ENCODE assay signal across 12 mouse cellular contexts in the genomic region with DNA sequence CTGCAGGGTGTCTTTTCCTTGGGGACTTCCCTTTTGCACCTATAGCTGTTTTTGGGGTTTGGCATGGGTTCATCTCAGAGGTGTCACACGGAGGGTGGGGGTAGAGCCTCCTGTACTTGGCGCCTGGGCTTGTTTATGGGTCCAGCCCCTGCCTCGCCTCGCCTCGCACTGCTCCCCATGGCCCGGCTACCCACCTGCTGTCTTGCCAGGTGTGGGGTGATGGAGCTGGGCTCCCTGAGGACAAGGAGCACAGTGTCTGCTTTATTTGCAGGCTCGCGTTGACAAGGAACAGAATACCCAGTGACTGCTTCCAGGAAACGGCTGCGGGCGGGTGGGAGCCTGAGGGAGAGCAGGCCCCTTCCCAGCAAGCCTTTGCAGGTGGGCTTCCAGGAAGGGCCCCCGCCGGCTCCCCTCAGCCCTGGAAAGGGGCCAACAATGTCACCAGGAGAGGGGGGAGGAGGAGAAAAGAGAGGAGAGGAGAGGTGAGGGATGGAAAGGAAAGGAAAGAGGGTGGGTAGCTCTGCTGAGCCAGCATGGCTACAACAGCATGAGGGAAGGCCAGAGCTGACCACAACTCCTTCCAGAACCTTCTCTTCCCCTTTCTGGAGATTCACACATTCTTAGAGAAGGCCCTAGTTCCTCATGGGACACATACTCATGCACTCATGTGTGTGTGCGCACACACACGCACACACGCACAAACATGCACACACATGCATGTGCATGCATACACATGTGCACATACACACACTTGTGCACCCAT. TPM values are rescaled to one million over a fixed set of nuclear protein-coding genes. Genes with fewer than 3 reads are reported as not detected.
DNase-seq lines count a peak whose midpoint lies in the region; ATAC-seq and TF ChIP-seq lines count a peak whose summit lies in the region.
"Had no signal": no experiment of that assay in that cellular context is flagged by ENCODE, and none has a peak within 500 bp of the region (broad histone marks: within the 10 kb centered on the region; RNA-seq: fewer than 3 reads in every experiment).

No protein-coding gene starts in this region.

- H3K4me3 ChIP-seq in hindbrain, embryonic 10.5 days, result no peak overlapping the region
- no peak overlapping the region for H3K4me3 ChIP-seq in hindbrain, postnatal 0 days (ENCODE audit: low read length)
- H3K4me3 ChIP-seq in embryonic facial prominence, embryonic 10.5 days, result no peak overlapping the region
- H3K4me3 ChIP-seq in heart, embryonic 16.5 days (ENCODE audit: low read length), result no peak overlapping the region
- no peak overlapping the region for H3K4me3 ChIP-seq in liver, embryonic 15.5 days (replicated peaks)
- H3K4me3 ChIP-seq: hindbrain, embryonic 15.5 days had no signal

- no peak for TF ChIP-seq CTCF in hindbrain, postnatal 0 days (IDR thresholded peaks at IDR 0.05; ENCODE audit: low read depth)

- H3K4me1 ChIP-seq in hindbrain, embryonic 10.5 days (replicated peaks), result peaks cover 73% of the 10 kb centered on the region
- H3K4me1 ChIP-seq in hindbrain, postnatal 0 days (ENCODE audit: insufficient read depth, low read length), result no peaks in the 10 kb centered on the region
- peaks cover 86% of the 10 kb centered on the region for H3K4me1 ChIP-seq in embryonic facial prominence, embryonic 10.5 days
- H3K4me1 ChIP-seq in heart, embryonic 16.5 days (ENCODE audit: control insufficient read depth, insufficient read depth, low read length), result peaks cover 65% of the 10 kb centered on the region
- H3K4me1 ChIP-seq in liver, embryonic 15.5 days (replicated peaks), result peaks cover 32% of the 10 kb centered on the region
- H3K4me1 ChIP-seq: hindbrain, embryonic 15.5 days had no signal

- WGBS in hindbrain, embryonic 10.5 days, result 72% methylated on average over 16 of the region's 16 CpGs
- 76% methylated on average over 16 of the region's 16 CpGs for WGBS in hindbrain, postnatal 0 days
- 68% methylated on average over 16 of the region's 16 CpGs for WGBS in embryonic facial prominence, embryonic 10.5 days
- WGBS in heart, embryonic 16.5 days, result 33% methylated on average over 16 of the region's 16 CpGs
- WGBS in liver, embryonic 15.5 days (ENCODE audit: insufficient replicate concordance), result 56% methylated on average over 16 of the region's 16 CpGs

- H3K36me3 ChIP-seq in hindbrain, embryonic 10.5 days, result no peaks in the 10 kb centered on the region
- no peaks in the 10 kb centered on the region for H3K36me3 ChIP-seq in hindbrain, postnatal 0 days (ENCODE audit: insufficient read depth, low read length)
- H3K36me3 ChIP-seq in embryonic facial prominence, embryonic 10.5 days (replicated peaks), result peaks cover 7% of the 10 kb centered on the region; the same call in 1 of the 2 replicates
- no peaks in the 10 kb centered on the region for H3K36me3 ChIP-seq in heart, embryonic 16.5 days (ENCODE audit: control insufficient read depth, insufficient read depth)
- H3K36me3 ChIP-seq in liver, embryonic 15.5 days (replicated peaks), result no peaks in the 10 kb centered on the region
- H3K36me3 ChIP-seq: hindbrain, embryonic 15.5 days had no signal

- no peaks in the 10 kb centered on the region for H3K9me3 ChIP-seq in hindbrain, embryonic 10.5 days
- H3K9me3 ChIP-seq in hindbrain, postnatal 0 days (ENCODE audit: low read length), result no peaks in the 10 kb centered on the region
- no peaks in the 10 kb centered on the region for H3K9me3 ChIP-seq in embryonic facial prominence, embryonic 10.5 days
- no peaks in the 10 kb centered on the region for H3K9me3 ChIP-seq in heart, embryonic 16.5 days (replicated peaks; ENCODE audit: control insufficient read depth, low read length)
- H3K9me3 ChIP-seq in liver, embryonic 15.5 days (replicated peaks), result no peaks in the 10 kb centered on the region
- H3K9me3 ChIP-seq: hindbrain, embryonic 15.5 days had no signal

- H3K27ac ChIP-seq in hindbrain, embryonic 10.5 days, result peak overlapping the region; percentile 82
- no peak overlapping the region for H3K27ac ChIP-seq in hindbrain, postnatal 0 days
- peak overlapping the region; percentile 91 for H3K27ac ChIP-seq in embryonic facial prominence, embryonic 10.5 days (replicated peaks)
- H3K27ac ChIP-seq in heart, embryonic 16.5 days (ENCODE audit: low read length), result peak overlapping the region; percentile 91
- peak overlapping the region; percentile 65 for H3K27ac ChIP-seq in liver, embryonic 15.5 days (replicated peaks)
- H3K27ac ChIP-seq: hindbrain, embryonic 15.5 days; liver, embryonic 14.5 days had no signal

- no peak overlapping the region for H3K4me2 ChIP-seq in hindbrain, postnatal 0 days (ENCODE audit: low read depth, low read length)
- peak overlapping the region; percentile 1; the same call in 1 of the 2 replicates for H3K4me2 ChIP-seq in heart, embryonic 16.5 days (ENCODE audit: low read depth, low read length)
- H3K4me2 ChIP-seq in liver, embryonic 15.5 days, result no peak overlapping the region
- H3K4me2 ChIP-seq: hindbrain, embryonic 15.5 days had no signal

- ATAC-seq in hindbrain, postnatal 0 days, result no peak
- ATAC-seq in heart, embryonic 16.5 days (replicated peaks; ENCODE audit: extremely low read depth, insufficient read depth, low FRiP score), result no peak; the same call in 1 of the 2 replicates
- no peak for ATAC-seq in liver, embryonic 15.5 days (ENCODE audit: insufficient read depth)

- no peak for DNase-seq in hindbrain, embryonic 10.5 days (ENCODE audit: low spot score)
- no peak for DNase-seq in hindbrain, postnatal 0 days (ENCODE audit: low spot score)
- no peak for DNase-seq in embryonic facial prominence, embryonic 10.5 days (ENCODE audit: low spot score)
- DNase-seq in layer of hippocampus, adult 18-20 months (ENCODE audit: low spot score in 2 of 2), result no peak
- no peak for DNase-seq in embryo, embryonic 9.5 days (ENCODE audit: extremely low spot score)
- DNase-seq in adrenal gland, postnatal 10 days, result no peak
- DNase-seq: adrenal gland, adult 8-10 months; thymus, adult 2 months had no signal

- no peak overlapping the region for H3K9ac ChIP-seq in hindbrain, postnatal 0 days (replicated peaks; ENCODE audit: low read length)
- peak overlapping the region; percentile 57 for H3K9ac ChIP-seq in heart, embryonic 16.5 days (ENCODE audit: low read length)
- H3K9ac ChIP-seq in liver, embryonic 15.5 days, result no peak overlapping the region
- H3K9ac ChIP-seq: hindbrain, embryonic 15.5 days; liver, embryonic 14.5 days had no signal

- H3K27me3 ChIP-seq in hindbrain, embryonic 10.5 days (ENCODE audit: insufficient read depth, poor library complexity, severe bottlenecking), result peaks cover under 1% of the 10 kb centered on the region
- H3K27me3 ChIP-seq in hindbrain, postnatal 0 days (ENCODE audit: insufficient read depth, low read length), result no peaks in the 10 kb centered on the region
- no peaks in the 10 kb centered on the region for H3K27me3 ChIP-seq in embryonic facial prominence, embryonic 10.5 days (replicated peaks; ENCODE audit: low read depth, poor library complexity, severe bottlenecking)
- H3K27me3 ChIP-seq in heart, embryonic 16.5 days (ENCODE audit: control insufficient read depth, insufficient read depth, low read length), result no peaks in the 10 kb centered on the region
- no peaks in the 10 kb centered on the region for H3K27me3 ChIP-seq in liver, embryonic 15.5 days
- H3K27me3 ChIP-seq: hindbrain, embryonic 15.5 days had no signal

RNA-seq across cellular contexts. Expression of a gene that starts 39.2 kb away (rescaled TPM):
- polyA plus RNA-seq in hindbrain, embryonic 10.5 days (2016; fragmentation: Nextera tagmentation; extraction: Ambion mirVana), result 17.7 and 19.7 TPM in 2 replicates
- total RNA-seq in hindbrain, postnatal 0 days (2014; rRNA removed), result 64.0 and 69.3 TPM in 2 replicates
- 17.4 and 25.5 TPM in 2 replicates for polyA plus RNA-seq in hindbrain, postnatal 0 days (2015; fragmentation: Nextera tagmentation; extraction: Ambion mirVana)
- polyA plus RNA-seq in embryonic facial prominence, embryonic 10.5 days (2016; fragmentation: Nextera tagmentation; extraction: Ambion mirVana), result 18.1 and 22.4 TPM in 2 replicates
- polyA plus RNA-seq in heart, embryonic 16.5 days (2015; fragmentation: Nextera tagmentation; extraction: Ambion mirVana), result 14.2 and 20.0 TPM in 2 replicates
- polyA plus RNA-seq in liver, embryonic 15.5 days (2015; fragmentation: Nextera tagmentation; extraction: Ambion mirVana), result 9.8 and 11.9 TPM in 2 replicates
- total RNA-seq in layer of hippocampus, adult 18-20 months (2021), result 1 to 10 TPM; 6.8 to 8.4 TPM
- 10 to 100 TPM in 1 of 2 experiments, 1 to 10 TPM in 1; 5.1 to 15.8 TPM for total RNA-seq in adrenal gland, postnatal 10 days (2021)
